Mouse (Mus musculus): ENCODE measurements around the gene Crkl. TPM values are rescaled to one million over a fixed set of nuclear protein-coding genes. Genes with fewer than 3 reads are reported as not detected.
A peak's percentile ranks its signal among the peaks of the same experiment; 100 is the strongest.
"Not testable (repeated sequence)": the region's sequence is repeated elsewhere in the genome, so short reads cannot be mapped to it uniquely, and the experiment has no call there.

The Crkl gene
- polyA plus RNA-seq, 1 experiment: 35.7 TPM

GRCm38 (mm10) chr16:17499249-17499883, 47.6 kb downstream of the Crkl start:
- TF ChIP-seq POLR2A (IDR thresholded peaks at IDR 0.05; ENCODE audit: low read depth, low read length): no peak
- TF ChIP-seq CTCF (IDR thresholded peaks at IDR 0.05; ENCODE audit: borderline replicate concordance, insufficient read depth, low read length): no peak
- no peaks in the 10 kb centered on the region for H3K4me1 ChIP-seq (ENCODE audit: control insufficient read depth, insufficient read depth, low read length)
- no peak overlapping the region for H3K27ac ChIP-seq (ENCODE audit: insufficient read depth, low read length)
- H3K4me3 ChIP-seq (ENCODE audit: insufficient read depth, low read length): no peak overlapping the region

GRCm38 (mm10) chr16:17502681-17503080, 50.9 kb downstream of the Crkl start:
- H3K27ac ChIP-seq (ENCODE audit: insufficient read depth, low read length): no peak overlapping the region
- no peak for TF ChIP-seq CTCF (IDR thresholded peaks at IDR 0.05; ENCODE audit: borderline replicate concordance, insufficient read depth, low read length)
- no peak overlapping the region for H3K4me3 ChIP-seq (ENCODE audit: insufficient read depth, low read length)
- no peaks in the 10 kb centered on the region for H3K4me1 ChIP-seq (ENCODE audit: control insufficient read depth, insufficient read depth, low read length)

- TF ChIP-seq POLR2A (IDR thresholded peaks at IDR 0.05; ENCODE audit: low read depth, low read length): no peak
- no peak for TF ChIP-seq CTCF (IDR thresholded peaks at IDR 0.05; ENCODE audit: borderline replicate concordance, insufficient read depth, low read length)
- Histone ChIP-seq H3K4me3 (ENCODE audit: insufficient read depth, low read length) (no peak overlapping the region), H3K4me1 (ENCODE audit: control insufficient read depth, insufficient read depth, low read length) (peaks cover 4% of the 10 kb centered on the region; the same call in 1 of the 2 replicates), H3K27ac (ENCODE audit: insufficient read depth, low read length) (no peak overlapping the region)
Measured at GRCm38 (mm10) chr16:17507018-17507552, 55.3 kb downstream of the Crkl start.

GRCm38 (mm10) chr16:17508031-17508430, 56.2 kb downstream of the Crkl start:
- Histone ChIP-seq H3K4me3 (ENCODE audit: insufficient read depth, low read length) (peak overlapping the region; percentile 79), H3K27ac (ENCODE audit: insufficient read depth, low read length) (peak overlapping the region; percentile 96; the same call in 1 of the 2 replicates)
- H3K4me1 ChIP-seq (ENCODE audit: control insufficient read depth, insufficient read depth, low read length): not testable (repeated sequence)

GRCm38 (mm10) chr16:17508546-17509239, 56.9 kb downstream of the Crkl start, which contains the start of gene Lztr1:
TSS of gene Lztr1 (plus strand) at chr16:17508688.
- TF ChIP-seq CTCF (IDR thresholded peaks at IDR 0.05; ENCODE audit: borderline replicate concordance, insufficient read depth, low read length) (no peak), POLR2A (IDR thresholded peaks at IDR 0.05; ENCODE audit: low read depth, low read length) (peak; percentile 92)
- H3K4me3 ChIP-seq (ENCODE audit: insufficient read depth, low read length): peak within 1 kb of the TSS; percentile 79
- H3K27ac ChIP-seq (ENCODE audit: insufficient read depth, low read length): peak within 1 kb of the TSS; percentile 96
- peaks cover 4% of the 10 kb centered on the region; the same call in 1 of the 2 replicates for H3K4me1 ChIP-seq (ENCODE audit: control insufficient read depth, insufficient read depth, low read length)

- TF ChIP-seq POLR2A (IDR thresholded peaks at IDR 0.05; ENCODE audit: low read depth, low read length) (0 out of 2 replicates have a peak, but pooled peaks have one; percentile 5), CTCF (IDR thresholded peaks at IDR 0.05; ENCODE audit: borderline replicate concordance, insufficient read depth, low read length) (no peak)
- H3K27ac ChIP-seq (ENCODE audit: insufficient read depth, low read length): peak overlapping the region; percentile 96
- peaks cover 4% of the 10 kb centered on the region; the same call in 1 of the 2 replicates for H3K4me1 ChIP-seq (ENCODE audit: control insufficient read depth, insufficient read depth, low read length)
- peak overlapping the region; percentile 79 for H3K4me3 ChIP-seq (ENCODE audit: insufficient read depth, low read length)
Measured at GRCm38 (mm10) chr16:17509240-17509597, 57.4 kb downstream of the Crkl start.

GRCm38 (mm10) chr16:17510143-17510542, 58.4 kb downstream of the Crkl start:
- no peak overlapping the region for H3K27ac ChIP-seq (ENCODE audit: insufficient read depth, low read length)
- H3K4me1 ChIP-seq (ENCODE audit: control insufficient read depth, insufficient read depth, low read length): peaks cover 4% of the 10 kb centered on the region; the same call in 1 of the 2 replicates
- H3K4me3 ChIP-seq (ENCODE audit: insufficient read depth, low read length): peak overlapping the region; percentile 79
- TF ChIP-seq POLR2A (IDR thresholded peaks at IDR 0.05; ENCODE audit: low read depth, low read length): no peak
- TF ChIP-seq CTCF (IDR thresholded peaks at IDR 0.05; ENCODE audit: borderline replicate concordance, insufficient read depth, low read length): no peak

GRCm38 (mm10) chr16:17510686-17511085, 58.9 kb downstream of the Crkl start:
- no peak overlapping the region for H3K27ac ChIP-seq (ENCODE audit: insufficient read depth, low read length)
- peaks cover 4% of the 10 kb centered on the region; the same call in 1 of the 2 replicates for H3K4me1 ChIP-seq (ENCODE audit: control insufficient read depth, insufficient read depth, low read length)
- no peak overlapping the region for H3K4me3 ChIP-seq (ENCODE audit: insufficient read depth, low read length)
- no peak for TF ChIP-seq CTCF (IDR thresholded peaks at IDR 0.05; ENCODE audit: borderline replicate concordance, insufficient read depth, low read length)
- no peak for TF ChIP-seq POLR2A (IDR thresholded peaks at IDR 0.05; ENCODE audit: low read depth, low read length)

GRCm38 (mm10) chr16:17511431-17511830, 59.6 kb downstream of the Crkl start:
- peaks cover 4% of the 10 kb centered on the region; the same call in 1 of the 2 replicates for H3K4me1 ChIP-seq (ENCODE audit: control insufficient read depth, insufficient read depth, low read length)
- no peak for TF ChIP-seq CTCF (IDR thresholded peaks at IDR 0.05; ENCODE audit: borderline replicate concordance, insufficient read depth, low read length)
- no peak for TF ChIP-seq POLR2A (IDR thresholded peaks at IDR 0.05; ENCODE audit: low read depth, low read length)
- no peak overlapping the region for H3K4me3 ChIP-seq (ENCODE audit: insufficient read depth, low read length)
- no peak overlapping the region for H3K27ac ChIP-seq (ENCODE audit: insufficient read depth, low read length)

GRCm38 (mm10) chr16:17518910-17519309, 67.1 kb downstream of the Crkl start:
- H3K4me3 ChIP-seq (ENCODE audit: insufficient read depth, low read length): no peak overlapping the region
- TF ChIP-seq CTCF (IDR thresholded peaks at IDR 0.05; ENCODE audit: borderline replicate concordance, insufficient read depth, low read length): no peak
- TF ChIP-seq POLR2A (IDR thresholded peaks at IDR 0.05; ENCODE audit: low read depth, low read length): no peak
- H3K27ac ChIP-seq (ENCODE audit: insufficient read depth, low read length): no peak overlapping the region
- no peaks in the 10 kb centered on the region for H3K4me1 ChIP-seq (ENCODE audit: control insufficient read depth, insufficient read depth, low read length)

Measured in embryonic fibroblast, embryonic 13.5 days (primary cell).